19 mouse cellular contexts compared by ENCODE assay signal in the genomic region with DNA sequence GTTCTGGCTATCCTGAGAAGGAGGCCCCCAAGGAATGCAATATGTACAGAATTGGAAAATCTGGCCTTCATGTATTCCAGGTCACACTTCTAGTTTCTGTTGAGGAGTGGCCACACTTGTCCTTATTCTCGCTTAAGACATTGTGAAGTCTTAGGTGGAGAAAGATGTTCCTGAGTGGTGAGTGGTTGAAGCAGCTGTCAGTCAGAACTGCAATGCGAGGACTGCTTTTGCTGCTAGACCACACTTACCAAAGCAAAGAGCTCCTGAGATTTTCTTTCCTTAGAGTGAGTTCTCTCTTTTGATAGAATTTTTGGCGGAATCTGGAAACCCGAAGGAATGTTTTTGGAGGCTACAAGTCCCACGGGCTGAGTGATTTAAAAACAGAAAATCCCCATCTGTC.
"Had no signal": no experiment of that assay in that cellular context is flagged by ENCODE, and none has a peak within 500 bp of the region (broad histone marks: within the 10 kb centered on the region; RNA-seq: fewer than 3 reads in every experiment).

No protein-coding gene starts in this region.

- H3K9me3 ChIP-seq: limb, embryonic 12.5 days; limb, embryonic 15.5 days; midbrain, embryonic 12.5 days; neural tube, embryonic 13.5 days had no signal

- H3K36me3 ChIP-seq: limb, embryonic 12.5 days; limb, embryonic 15.5 days; midbrain, embryonic 12.5 days; neural tube, embryonic 13.5 days had no signal

- H3K4me2 ChIP-seq: limb, embryonic 12.5 days; limb, embryonic 15.5 days; liver, embryonic 11.5 days; lung, embryonic 14.5 days; midbrain, embryonic 12.5 days; neural tube, embryonic 13.5 days had no signal

- H3K4me3 ChIP-seq: limb, embryonic 12.5 days; limb, embryonic 15.5 days; midbrain, embryonic 12.5 days; myocyte; neural tube, embryonic 13.5 days had no signal

- ATAC-seq: liver, postnatal 0 days; lung, postnatal 0 days; midbrain, embryonic 16.5 days had no signal

- H3K4me1 ChIP-seq: limb, embryonic 12.5 days; limb, embryonic 15.5 days; midbrain, embryonic 12.5 days; neural tube, embryonic 13.5 days had no signal

- DNase-seq: kidney, adult 9 months; kidney, postnatal 14 days; kidney, postnatal 4 days; left cerebral cortex, postnatal 4 days; liver, postnatal 0 days; lung, embryonic 14.5 days; retina, postnatal 1 day; thymus, postnatal 25 days had no signal

- H3K9ac ChIP-seq: limb, embryonic 12.5 days; limb, embryonic 15.5 days; liver, embryonic 14.5 days; liver, postnatal 0 days; lung, embryonic 14.5 days; midbrain, embryonic 12.5 days; neural tube, embryonic 13.5 days had no signal

- H3K27ac ChIP-seq: limb, embryonic 12.5 days; limb, embryonic 15.5 days; liver, embryonic 14.5 days; macrophage; midbrain, embryonic 12.5 days; neural tube, embryonic 13.5 days; stomach, postnatal 0 days had no signal

- H3K27me3 ChIP-seq: limb, embryonic 12.5 days; limb, embryonic 15.5 days; midbrain, embryonic 12.5 days; neural tube, embryonic 13.5 days had no signal
